Mouse (Mus musculus): Measurements from ENCODE around the gene Akap7.

GRCm38 (mm10) chr10:25258171-25258570 is 49.5 kb downstream of the Akap7 start:
- TF ChIP-seq GATA1 (IDR thresholded peaks at IDR 0.05; ENCODE audit: borderline replicate concordance, low read length), result no peak
- TF ChIP-seq FLI1 (IDR thresholded peaks at IDR 0.05; ENCODE audit: low read length), result no peak
